Mouse (Mus musculus) embryonic facial prominence, embryonic 14.5 days (tissue): Measurements from ENCODE around the gene Pla2g4b. TPM values are rescaled to one million over a fixed set of nuclear protein-coding genes. Genes with fewer than 3 reads are reported as not detected.

Experiments used
- microRNA-seq: library from miRNA; unstranded; fragments of <30 nt; microRNA quantifications from one replicate; pipeline ENCODE4, GENCODE M21; 2016; ENCODE audit warnings: borderline number of aligned reads
- polyA plus RNA-seq: library from polyadenylated mRNA; unstranded; fragments of >200 nt; fragmentation: Nextera tagmentation; extraction: Ambion mirVana; gene quantifications from 2 replicates; pipeline ENCODE4 v1.2.1, GENCODE M21; 2014

Gene Pla2g4b
- polyA plus RNA-seq, 1 experiment from 2014 or later, result 2.1 TPM

Small RNA genes within 50 kb of the gene (microRNA-seq; reads per million reads assigned to microRNA genes)
- gene Mir7665, result not detected

Other genes starting within 250 kb of the Pla2g4b start
- gene Rpap1, start 245.9 kb upstream of the Pla2g4b start, polyA plus RNA-seq, result 18.3 and 22.3 TPM in 2 replicates
- gene Tyro3, start 235.7 kb upstream of the Pla2g4b start, polyA plus RNA-seq, result 20.2 and 23.6 TPM in 2 replicates
- gene Mga, start 136.2 kb upstream of the Pla2g4b start, polyA plus RNA-seq, result 33.4 and 33.9 TPM in 2 replicates
- gene Mapkbp1, start 60.7 kb upstream of the Pla2g4b start, polyA plus RNA-seq, result 4.0 and 4.7 TPM in 2 replicates
- gene Jmjd7, start 5.9 kb upstream of the Pla2g4b start, polyA plus RNA-seq, result 14.4 and 19.2 TPM in 2 replicates
- 2.5 and 2.9 TPM in 2 replicates for gene Gm28042, start 5.9 kb upstream of the Pla2g4b start, polyA plus RNA-seq
- 56.4 and 60.8 TPM in 2 replicates for gene Ehd4, start 121.2 kb downstream of the Pla2g4b start, polyA plus RNA-seq
- gene Pla2g4e, start 211.9 kb downstream of the Pla2g4b start, polyA plus RNA-seq, result 0.71 and 0.77 TPM in 2 replicates